Mouse (Mus musculus) right cerebral cortex, adult 18-20 months (tissue): ENCODE data around the gene Lhfp.

Source experiments
- DNase-seq: peaks from one replicate; pipeline ENCODE4 v3.0.0; 2022; ENCODE audit warnings: mixed read lengths

The Lhfp gene

DNA sequence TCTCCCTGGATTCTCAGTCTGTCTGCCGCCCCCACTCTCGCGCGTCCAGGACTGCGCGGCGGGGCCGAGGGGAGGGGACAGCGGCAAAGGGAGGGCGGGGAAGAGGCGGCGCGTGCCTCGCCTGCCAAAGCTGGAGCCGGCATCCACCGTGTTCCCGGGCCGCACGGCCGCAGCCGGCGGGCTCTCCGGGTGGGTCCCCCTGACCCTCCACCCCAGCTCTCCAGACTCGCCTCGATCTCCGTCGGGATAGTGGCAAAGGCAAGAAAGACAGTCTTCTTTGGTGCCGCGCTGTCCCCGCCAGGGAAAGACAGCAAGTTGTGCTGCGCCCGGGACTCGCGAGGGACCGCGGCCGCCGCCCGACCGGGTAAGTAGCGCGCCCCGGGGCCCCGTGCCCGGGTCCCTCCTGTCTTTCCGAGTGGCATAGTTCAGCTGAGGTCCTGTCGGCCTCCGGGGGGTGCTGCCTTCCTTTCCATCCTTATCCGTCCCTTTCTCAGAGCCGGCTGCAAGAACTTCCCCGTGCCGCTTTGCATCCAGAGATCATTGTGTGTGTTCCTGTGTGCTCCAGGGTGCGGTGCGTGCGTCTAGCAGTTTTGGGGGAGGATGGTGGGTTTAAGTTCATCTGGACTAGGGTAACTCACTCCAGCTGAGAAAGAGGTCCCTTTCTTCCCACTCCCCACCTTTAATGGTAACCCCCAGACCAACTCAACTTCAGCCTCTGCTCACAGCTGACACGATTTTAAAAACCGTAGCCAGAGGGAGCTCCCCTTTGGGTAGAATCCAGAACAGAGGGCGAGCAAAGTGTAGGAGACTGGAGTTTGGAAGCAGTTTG lies at the start of gene Lhfp:
Gene Lhfp (plus strand): TSS at position 118 of the 829 bp plus-strand sequence.
- DNase-seq, result peak; percentile 77

DNA sequence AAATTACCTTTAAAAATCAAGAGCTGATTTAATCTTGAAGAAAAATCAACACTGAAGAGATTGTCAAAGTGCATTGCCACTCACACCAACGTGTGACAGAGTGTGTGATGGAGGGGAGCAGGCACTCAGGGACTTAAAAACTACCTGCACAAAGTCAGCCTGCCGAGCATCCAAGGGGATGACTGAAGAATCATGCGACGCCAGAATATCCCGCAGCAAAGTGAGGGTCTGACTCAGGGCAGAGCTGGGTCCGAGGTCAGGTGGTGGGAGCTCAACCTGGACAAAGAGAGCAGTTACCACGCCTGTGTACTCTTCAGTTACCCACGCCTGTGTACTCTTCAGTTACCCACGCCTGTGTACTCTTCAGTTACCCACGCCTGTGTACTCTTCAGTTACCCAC lies 48.0 kb upstream of the Lhfp start:
- DNase-seq, result no peak

DNA sequence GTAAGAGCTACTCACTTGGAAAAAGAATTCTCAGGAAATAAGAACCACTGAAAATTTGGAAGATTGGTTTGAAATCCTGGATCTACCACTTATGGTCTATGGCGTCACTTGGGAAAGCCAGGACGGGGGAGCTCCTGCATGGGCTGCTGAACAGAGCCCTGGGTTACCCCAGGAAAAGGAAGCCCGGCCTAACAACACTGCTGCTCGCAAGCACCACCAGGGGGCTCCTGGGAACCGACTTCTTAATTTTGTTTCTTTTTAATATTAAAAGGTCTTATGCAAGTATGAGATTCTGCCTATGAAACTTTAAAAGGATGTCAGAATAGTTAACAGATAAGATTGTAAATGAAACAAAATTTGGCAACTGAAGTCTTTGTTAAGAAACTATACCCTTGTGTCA lies 46.7 kb upstream of the Lhfp start:
- DNase-seq, result no peak

DNA sequence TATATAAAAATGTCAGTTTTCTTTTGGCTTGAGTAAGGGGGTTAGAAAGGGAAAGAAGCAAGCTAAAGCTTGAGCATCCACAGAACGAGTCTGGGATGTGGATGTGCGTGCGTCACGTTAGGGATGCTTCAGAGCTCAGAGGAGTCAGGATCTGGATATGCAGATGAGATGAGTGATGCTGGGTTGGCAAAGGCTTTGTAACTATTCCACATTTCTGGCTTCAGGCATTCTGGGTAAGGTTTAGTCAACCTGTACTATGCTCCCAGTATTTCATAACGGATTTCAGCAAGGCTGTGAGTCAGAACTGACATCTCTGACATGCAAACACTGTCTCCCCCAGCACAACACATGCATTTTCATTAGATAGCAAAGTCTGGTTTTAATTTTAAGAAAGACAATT lies 44.7 kb upstream of the Lhfp start:
- peak; percentile 22 for DNase-seq

DNA sequence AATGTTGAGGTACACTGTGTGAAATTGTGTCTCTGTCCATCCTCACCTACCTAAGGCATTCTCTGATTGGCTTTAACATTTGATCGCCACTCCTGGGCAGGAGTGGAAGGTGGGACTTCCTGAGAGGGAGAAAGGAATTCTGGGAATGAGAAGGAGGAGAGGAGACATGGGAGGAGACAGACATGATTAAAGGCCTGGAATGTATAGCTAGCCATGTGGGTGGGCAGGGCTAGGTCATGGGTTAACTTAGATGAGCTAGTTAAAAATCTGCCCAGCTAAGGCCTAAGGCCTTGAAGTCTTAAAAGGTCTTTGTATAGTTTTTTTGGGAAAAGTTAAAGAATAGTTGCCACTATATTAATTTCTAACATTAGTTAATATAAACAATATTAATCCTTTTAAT lies 43.9 kb upstream of the Lhfp start:
- no peak for DNase-seq

DNA sequence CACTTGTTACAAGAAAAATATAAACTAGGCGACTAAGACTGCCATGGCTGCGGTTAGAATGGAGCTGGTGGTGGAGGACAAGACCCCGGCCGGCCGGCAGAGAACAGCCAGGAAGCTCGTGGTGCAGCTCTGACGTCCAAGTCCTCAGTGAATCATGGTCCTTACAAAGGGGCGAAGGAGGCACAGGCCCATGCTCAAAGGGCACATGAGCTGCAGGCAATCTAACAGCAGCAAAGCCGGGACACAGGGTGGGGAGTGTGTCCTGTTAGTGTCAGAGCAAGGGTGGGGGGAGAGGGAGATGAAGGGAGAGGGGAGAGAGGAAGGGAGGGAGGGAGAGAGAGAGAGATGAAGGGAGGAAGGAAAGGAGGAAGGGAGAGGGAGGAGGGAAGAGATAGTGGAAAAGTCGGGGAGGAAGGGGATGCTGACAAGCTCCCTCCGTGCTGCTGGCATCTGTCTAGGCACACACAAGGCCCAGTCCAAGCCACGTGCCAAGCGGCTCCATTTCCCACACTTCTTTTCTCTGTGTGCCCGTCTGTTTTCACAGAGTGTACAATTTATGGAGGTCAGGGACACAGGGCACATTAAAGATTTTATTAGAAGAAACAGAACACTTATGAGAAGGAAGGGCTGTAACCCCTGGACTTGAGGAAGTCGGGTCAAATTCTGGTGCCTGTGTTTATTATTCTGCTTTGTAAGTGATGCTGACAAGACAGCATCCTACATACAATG lies 42.1 kb upstream of the Lhfp start:
- DNase-seq, result no peak

DNA sequence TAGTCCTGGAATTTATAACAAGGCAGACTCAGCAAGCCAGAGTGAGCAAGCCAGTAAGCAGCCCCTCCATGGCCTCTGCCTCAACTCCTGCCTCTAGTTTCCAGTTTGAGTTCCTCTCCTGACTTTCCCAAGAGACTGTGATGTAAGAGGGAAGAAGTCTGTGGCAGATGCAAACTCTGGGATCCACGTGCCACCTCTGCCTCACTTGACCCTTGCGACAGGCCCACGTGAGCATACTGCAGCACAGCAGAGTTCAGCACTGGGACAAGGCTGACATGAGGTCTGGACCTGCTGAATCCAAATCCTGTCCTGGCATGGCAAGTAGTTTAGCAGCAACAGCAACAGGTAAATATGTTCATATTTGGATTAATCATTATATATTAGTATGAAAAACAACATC lies 41.3 kb upstream of the Lhfp start:
- no peak for DNase-seq

DNA sequence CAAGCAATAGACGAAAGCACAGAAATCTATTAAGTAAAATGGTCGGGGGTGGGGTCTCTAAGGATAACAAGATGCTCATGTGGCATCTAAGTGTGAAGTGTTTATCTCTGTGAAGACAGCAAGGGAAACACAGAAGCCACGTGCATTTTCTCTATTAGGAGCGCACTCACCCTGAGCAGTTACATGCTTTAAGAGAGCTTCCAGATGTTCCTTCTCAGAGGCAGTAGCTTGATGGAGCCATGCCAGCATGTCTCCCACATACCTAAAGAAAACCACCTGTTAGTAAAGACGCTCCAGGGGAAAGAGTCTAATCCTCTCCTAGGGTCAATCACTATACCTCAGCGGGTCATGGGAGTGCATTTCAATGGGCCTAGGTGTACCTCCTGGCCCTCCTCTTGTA lies 39.3 kb upstream of the Lhfp start:
- no peak for DNase-seq

DNA sequence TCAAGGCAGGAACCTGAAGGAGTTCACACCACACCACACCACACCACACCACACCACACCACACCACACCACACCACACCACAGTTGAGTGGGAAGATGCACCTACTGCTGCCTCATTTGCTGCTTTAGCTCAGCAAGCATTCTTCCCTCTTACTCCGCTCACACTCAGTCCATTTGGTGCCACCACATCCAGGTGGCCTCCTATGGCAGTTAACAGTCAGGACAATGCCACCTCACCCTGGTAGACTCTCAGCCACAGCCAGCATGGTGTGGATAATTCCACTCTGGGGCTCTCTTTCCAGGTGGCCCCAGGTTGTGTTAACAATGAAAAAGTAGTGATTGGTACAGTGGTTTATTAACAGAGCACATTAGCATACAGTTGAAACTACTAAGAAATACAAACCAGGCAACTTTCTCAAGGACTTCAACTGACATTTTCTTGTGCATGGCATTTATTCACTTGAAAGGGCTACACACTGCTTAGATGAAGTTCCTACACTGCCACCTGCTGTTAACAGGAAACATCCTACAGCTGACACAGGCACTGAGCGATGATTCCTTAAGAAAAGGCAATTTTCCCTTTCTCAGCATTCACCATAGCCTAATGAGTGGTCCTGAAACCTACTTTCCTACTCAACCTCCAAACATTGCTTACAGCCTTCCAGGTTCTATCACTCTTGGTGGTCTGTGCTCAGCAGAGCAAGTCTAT lies 36.8 kb upstream of the Lhfp start:
- DNase-seq, result peak; percentile 45

DNA sequence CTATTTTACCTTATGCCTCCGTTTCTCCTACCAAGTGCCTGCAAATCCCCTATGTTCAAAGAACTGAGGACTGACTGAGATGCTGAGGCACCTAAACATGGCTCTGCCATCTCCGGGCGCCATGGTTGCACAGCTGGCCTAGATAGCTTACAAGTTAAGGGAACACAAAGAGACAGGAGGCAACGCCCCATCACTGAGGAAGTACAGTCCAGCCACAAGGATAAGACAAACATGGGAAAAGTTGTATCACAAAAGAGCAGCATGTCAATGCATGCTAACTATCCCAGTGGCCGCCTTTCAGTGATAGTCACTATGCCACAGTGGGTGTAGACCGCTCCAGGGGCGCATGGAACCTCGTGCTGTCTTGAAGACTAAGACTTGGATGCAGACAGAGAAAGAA lies 33.9 kb upstream of the Lhfp start:
- no peak for DNase-seq

DNA sequence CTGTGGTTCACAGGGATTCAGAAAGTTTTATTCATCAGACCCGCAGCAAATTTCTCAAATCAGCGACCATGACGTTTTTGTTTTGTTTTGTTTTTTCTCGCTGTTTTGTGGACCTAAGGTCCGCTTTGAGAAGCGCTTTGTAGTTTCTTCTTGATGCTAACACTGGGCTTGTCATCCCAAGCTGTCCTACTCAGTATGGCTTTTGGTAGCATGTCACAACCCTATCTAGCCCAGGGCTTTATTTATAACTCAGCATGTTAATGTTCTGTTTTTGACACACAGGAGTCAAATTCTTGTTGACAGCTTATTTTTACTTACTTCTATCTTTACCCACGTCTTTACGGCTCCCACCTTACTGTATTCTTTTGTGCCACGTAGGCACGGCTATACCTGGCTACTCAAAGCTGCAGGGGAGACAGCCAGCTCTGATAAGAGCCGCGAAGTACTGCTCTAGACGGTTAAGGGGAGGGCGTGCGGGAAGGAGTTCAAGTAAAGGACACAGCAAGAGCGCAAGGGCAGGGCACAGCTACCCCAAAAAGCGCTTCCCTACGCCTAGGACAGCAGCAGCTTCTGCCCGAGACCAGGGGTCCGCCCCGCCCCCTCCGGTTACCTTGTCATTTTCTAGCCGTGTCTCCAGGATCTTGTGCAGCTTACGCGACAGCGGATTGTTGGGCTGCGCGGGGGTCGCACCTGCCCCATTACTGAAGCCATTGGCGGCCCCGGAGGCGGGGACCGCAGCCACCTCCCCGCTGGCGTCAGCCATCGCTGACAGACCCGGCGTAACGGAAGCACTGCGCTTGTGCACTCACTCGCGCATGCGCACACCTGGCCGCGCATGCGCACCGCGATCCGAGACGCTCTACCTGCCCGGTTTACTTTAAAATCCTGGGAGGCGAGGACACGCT lies 24.6 kb upstream of the Lhfp start, which contains the start of gene Cog6:
Gene Cog6 (minus strand): TSS at position 802 of the 905 bp plus-strand sequence.
- DNase-seq, result peak; percentile 80

DNA sequence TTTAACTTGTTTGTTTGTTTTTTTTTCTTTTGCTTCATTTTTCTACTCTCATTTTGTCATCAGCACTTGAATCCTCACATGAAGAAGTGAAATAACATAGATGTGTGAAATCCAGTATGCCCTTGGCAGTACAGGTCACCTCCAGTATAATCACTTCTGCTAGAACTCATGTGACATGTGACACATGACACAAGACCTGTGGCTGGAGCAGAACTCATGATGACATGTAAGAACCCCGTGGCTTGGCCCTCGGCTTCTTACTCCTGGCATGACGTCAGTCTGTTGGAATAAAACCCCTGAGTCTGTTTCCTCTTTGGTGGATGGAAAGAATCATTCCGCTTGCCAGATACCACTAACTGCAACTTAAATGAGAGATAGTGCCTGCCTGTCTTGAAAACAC lies 14.0 kb upstream of the Lhfp start:
- no peak for DNase-seq

DNA sequence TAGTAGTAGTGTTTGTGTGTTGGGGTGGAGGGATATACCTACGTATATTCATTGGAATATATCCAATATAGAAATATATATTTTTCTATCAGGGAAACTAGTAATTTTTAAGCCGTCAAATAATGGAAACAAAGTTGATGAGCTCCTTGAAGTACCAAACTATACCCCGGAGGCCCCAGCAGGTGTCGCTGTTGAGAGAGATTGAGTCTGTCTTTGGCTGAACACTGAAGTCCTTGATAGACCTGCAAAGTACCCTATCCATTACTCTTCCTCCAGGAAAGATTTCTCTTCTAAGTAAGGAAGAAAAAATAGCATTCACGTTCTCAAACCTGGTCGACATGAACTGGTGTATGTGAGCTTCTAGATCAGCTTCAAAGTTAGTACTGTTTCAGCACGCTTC lies 12.3 kb upstream of the Lhfp start:
- DNase-seq, result peak; percentile 59

DNA sequence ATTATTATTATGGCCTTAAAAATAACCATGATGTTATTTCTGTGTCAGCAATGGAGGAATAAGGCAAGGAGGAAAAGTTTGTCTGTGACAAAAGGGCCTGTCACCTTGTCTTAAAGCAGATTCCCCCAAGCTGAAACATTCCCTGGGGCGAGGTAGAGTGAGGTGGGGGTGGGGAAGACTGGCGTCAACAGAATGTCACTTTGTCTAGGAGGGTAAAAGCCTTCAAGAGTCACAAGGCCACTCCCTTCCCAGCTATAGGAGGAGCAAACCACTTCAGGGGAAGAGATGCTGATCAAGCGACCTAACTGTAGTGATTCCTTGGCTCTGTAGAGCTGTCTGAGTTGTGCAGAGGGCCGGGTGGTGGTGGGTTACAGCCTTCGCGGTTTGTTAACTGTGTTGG lies 9.7 kb upstream of the Lhfp start:
- DNase-seq, result no peak

DNA sequence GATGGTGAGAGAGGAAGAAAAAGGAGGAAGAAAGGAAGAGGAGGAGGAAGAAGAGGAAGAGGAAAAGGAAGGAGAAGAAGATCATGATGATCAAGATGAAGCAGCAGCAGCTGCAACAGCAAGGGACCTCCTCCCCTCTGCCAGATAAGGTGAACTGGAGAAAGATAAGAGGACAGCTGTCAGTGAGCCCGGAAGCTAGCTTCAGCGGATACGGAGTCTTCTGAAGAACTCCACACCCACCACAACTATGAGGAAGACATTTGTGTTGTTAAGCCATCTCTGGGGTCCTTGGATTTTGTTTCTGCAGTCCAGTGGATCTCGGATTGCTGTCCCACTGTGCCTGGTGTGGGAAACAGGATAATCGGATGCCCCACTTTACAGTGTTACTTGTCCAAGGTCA lies 8.9 kb upstream of the Lhfp start:
- no peak for DNase-seq

DNA sequence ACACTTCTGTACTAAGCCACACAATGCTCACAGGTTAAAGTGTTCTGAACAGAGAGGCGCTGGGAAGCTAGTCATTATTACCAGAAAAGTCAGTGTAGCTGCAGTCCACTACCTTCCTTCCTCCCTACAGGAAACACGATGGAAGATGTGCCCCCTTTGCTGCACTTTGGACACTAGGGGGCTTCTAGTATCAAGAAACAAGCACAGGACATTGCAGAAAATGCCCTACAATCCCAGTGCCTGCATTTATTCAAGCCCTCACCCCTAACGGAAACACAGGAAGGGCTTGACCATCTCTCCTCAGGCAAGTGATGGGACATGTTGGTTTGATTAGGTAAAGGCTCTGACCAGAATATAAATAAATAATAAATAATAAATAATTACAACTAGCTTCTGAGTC lies 7.9 kb upstream of the Lhfp start:
- no peak for DNase-seq

DNA sequence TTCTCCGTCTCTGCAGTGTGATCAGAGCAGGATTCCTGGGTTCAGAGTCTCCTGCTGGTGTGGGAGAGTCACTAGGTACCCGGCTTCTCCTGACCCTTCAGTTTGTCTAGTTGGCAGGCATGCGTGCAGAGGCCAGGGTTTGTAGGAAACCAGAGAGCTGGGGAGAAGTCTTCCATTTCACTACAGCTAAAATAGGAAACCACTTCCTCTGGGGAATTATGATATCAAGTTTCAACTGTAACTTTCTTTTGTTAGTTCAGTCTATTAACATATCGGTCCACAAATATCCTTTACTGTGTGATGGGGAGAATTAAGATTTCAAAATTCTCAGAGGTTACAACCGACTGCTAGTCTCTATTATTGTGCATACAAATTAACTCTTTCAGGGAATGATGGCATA lies 5.3 kb upstream of the Lhfp start:
- no peak for DNase-seq

DNA sequence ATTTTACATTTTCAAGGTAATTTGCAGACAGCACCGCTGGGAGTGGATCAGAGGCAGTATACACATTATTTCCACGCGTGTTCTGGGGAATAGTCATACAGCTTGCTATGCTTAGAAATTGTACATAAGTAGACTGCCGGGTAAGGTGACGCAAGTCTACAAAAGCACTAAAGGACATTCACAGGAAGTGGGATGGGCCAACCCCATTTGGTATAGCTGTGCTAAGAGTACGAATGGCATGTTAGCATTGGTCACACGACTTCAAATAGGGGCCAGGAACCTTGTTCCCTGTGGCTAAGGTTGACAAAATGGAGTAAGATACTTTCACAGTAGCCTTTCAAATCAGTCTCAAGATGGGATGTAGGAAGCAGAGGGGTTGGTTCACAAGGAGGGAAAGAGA lies 4.4 kb upstream of the Lhfp start:
- DNase-seq, result no peak

DNA sequence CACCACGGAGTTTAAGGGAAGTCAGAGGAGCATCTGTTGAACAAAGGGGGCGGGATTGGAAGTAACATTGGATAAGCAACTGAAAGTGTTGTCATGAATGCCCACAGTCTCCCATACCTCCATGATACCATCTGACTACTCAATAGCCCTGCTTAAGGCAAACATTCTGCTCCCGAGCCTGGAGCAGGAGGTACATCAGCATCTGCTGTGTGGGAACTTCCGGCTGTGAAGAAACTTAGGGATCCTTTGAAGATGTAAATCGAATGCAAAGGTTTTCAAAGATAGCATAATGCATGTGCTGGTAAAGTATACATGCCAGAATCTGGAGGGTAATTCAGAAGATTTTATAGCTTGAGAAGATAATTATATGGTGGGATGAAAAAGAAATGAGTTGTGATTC lies 2.4 kb upstream of the Lhfp start:
- peak; percentile 32 for DNase-seq

DNA sequence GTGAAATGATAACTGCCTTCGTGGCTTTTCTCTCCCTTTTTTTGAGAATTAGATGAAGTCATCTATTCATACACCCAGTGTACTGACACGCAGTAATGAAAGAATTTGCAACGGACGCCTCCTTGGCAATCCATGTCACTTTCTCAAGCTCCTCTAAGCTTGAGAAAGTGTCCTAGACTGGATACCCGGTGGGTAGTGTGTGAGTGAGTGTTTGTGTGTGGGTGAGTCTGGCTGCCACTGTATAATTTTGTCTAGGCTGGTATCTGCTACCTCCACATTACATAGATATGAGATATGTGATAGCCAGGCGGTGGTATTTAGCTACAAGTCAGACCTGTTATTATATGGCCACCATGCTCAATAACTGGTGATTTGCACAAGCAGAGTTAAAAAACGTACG lies 1.6 kb upstream of the Lhfp start:
- peak; percentile 40 for DNase-seq

DNA sequence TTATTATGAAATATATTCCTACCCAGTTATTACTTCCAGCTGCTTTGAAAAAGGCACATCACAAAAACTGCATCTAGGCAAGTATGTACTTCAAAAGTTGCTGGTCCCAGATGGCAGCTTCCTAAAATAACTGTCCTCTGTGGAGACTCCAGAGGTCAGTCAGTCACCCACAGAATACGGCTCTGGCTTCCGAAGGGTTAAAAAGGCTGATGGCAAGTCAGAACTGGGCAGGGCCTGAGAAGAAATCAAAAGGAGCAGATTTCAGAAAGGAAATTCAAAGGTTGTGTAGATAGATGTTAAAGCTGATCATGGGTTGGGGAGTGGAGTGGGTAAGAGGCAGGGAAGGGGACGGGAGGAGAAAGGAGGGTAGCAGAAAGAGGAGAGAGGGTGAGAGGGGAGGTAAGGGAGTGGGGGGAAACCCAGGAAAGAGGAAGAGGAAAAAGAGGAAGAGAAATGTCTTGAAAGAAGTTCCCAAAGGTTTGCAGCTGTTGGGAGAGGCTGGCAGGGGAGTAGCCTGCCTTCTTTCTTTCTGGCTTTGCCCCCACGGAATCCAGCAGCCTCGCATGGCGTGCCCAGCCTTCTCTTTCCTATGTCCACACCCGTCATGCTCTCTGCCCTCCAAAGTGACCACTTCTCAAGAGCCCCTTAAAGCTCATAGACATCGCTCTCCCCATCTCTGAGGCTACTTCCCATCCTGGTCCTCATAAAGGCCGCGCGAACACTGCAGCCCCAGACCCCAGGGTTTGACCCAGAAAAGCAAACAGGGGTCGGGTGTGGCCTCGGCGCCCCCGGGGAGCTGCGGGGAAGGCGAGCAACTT lies 526 bp upstream of the Lhfp start:
- DNase-seq, result no peak

DNA sequence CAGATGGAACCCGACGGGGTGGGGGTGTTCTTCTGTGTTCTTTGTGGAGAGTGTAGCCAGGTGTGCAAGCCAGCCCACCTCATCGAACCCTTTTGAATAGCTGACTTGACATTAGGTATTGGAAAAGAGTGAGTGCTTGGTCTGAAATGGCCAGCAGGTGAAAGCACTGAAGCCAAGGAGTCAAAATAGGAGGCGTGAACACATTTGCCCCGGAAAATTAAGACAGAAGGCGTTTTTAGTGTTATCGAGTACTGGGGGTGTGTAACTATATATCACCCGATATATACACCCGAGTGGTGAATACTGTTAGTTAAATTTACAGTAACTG lies 876 bp downstream of the Lhfp start:
- DNase-seq, result no peak
